ENCODE assay signal across 17 mouse cellular contexts in the genomic region with DNA sequence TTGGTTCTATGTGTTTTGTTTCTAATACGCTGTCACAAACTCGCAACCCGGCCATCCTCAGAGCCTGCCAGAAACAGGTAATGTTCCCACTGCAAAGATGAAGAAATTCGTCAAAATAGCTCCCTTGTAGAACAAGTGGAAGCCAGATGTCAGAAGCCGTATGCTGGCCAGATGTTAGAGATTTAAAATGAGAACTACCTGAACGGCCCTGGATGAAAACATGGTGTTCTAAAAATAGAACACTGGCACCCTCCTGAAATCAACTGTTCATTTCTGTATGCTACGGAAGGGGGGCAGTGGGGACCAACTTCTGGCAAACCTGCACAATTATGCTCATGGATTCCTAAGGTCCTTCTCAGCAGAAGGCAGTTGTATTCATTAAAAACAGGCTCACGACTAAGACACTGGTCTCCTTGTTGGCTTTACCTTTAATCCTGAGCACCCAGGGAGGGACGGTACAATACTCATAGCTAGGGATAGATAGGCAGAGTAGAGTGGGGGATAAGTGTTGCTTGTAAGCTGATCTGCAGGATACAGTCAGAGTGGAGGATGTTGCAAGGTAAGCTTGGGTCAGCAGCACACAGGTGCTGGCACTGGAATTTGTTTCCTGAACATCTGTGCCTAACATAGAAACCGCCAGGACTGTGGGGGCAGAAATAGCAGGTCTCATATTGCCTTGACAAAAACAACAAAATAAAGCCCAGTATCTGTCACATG.
DNase-seq lines count a peak whose midpoint lies in the region; ATAC-seq and TF ChIP-seq lines count a peak whose summit lies in the region.
"Had no signal": no experiment of that assay in that cellular context is flagged by ENCODE, and none has a peak within 500 bp of the region (broad histone marks: within the 10 kb centered on the region; RNA-seq: fewer than 3 reads in every experiment).

No protein-coding gene starts in this region.

- H3K9me3 ChIP-seq in heart, embryonic 15.5 days (replicated peaks) = no peaks in the 10 kb centered on the region
- H3K9me3 ChIP-seq in kidney, postnatal 0 days (replicated peaks; ENCODE audit: low read length) = no peaks in the 10 kb centered on the region
- no peaks in the 10 kb centered on the region for H3K9me3 ChIP-seq in embryonic facial prominence, embryonic 14.5 days (ENCODE audit: control insufficient read depth, low read length)
- H3K9me3 ChIP-seq: forebrain, embryonic 13.5 days; neural tube, embryonic 13.5 days had no signal

- DNase-seq in heart, adult 9 months (ENCODE audit: low spot score in 2 of 2) = no peak
- peak; percentile 11 for DNase-seq in kidney, postnatal 0 days (ENCODE audit: low spot score)
- no peak for DNase-seq in kidney, adult 18-20 months
- DNase-seq in embryonic facial prominence, embryonic 14.5 days (ENCODE audit: low spot score) = no peak
- DNase-seq in layer of hippocampus, adult 9-10 months (ENCODE audit: low spot score) = no peak
- DNase-seq in layer of hippocampus, postnatal 25 days (ENCODE audit: extremely low spot score in 1 of 2, low spot score in 1 of 2) = no peak
- DNase-seq: adrenal gland, adult 8-10 months; cerebellum, adult 11-12 months; cerebellum, postnatal 36 days; kidney, postnatal 4 days; layer of hippocampus, postnatal 36 days; left cerebral cortex, postnatal 4 days; lung, adult 18-20 months had no signal

- ATAC-seq in heart, embryonic 15.5 days (replicated peaks; ENCODE audit: insufficient number of reproducible peaks, insufficient read depth, low FRiP score, low read depth) = no peak
- ATAC-seq in kidney, postnatal 0 days (replicated peaks; ENCODE audit: low FRiP score, low read depth) = no peak
- peak; percentile 75 for ATAC-seq in embryonic facial prominence, embryonic 14.5 days (ENCODE audit: low read depth)
- ATAC-seq: forebrain, embryonic 13.5 days had no signal

- peaks cover 35% of the 10 kb centered on the region for H3K4me1 ChIP-seq in heart, embryonic 15.5 days (replicated peaks)
- 0 out of 2 replicates have a peak, but pooled peaks cover 3% of the 10 kb centered on the region for H3K4me1 ChIP-seq in kidney, postnatal 0 days (replicated peaks; ENCODE audit: insufficient read depth, low read length)
- peaks cover 33% of the 10 kb centered on the region for H3K4me1 ChIP-seq in embryonic facial prominence, embryonic 14.5 days (ENCODE audit: control insufficient read depth, insufficient read depth, low read length)

- TF ChIP-seq CTCF in kidney, postnatal 0 days (IDR thresholded peaks at IDR 0.05; ENCODE audit: low read depth) = no peak

- H3K27ac ChIP-seq in heart, embryonic 15.5 days = peak overlapping the region; percentile 28; the same call in 1 of the 2 replicates
- H3K27ac ChIP-seq in kidney, postnatal 0 days = no peak overlapping the region
- no peak overlapping the region for H3K27ac ChIP-seq in embryonic facial prominence, embryonic 14.5 days (replicated peaks; ENCODE audit: low read depth, low read length)
- H3K27ac ChIP-seq: forebrain, embryonic 13.5 days; neural tube, embryonic 13.5 days had no signal

- no peak overlapping the region for H3K9ac ChIP-seq in heart, embryonic 15.5 days
- no peak overlapping the region for H3K9ac ChIP-seq in kidney, postnatal 0 days (ENCODE audit: low read depth, low read length)
- H3K9ac ChIP-seq in embryonic facial prominence, embryonic 14.5 days (ENCODE audit: low read depth, low read length) = no peak overlapping the region
- H3K9ac ChIP-seq: forebrain, embryonic 13.5 days; neural tube, embryonic 13.5 days had no signal

- H3K36me3 ChIP-seq in heart, embryonic 15.5 days = no peaks in the 10 kb centered on the region
- no peaks in the 10 kb centered on the region for H3K36me3 ChIP-seq in kidney, postnatal 0 days (ENCODE audit: insufficient read depth, low read length)
- no peaks in the 10 kb centered on the region for H3K36me3 ChIP-seq in embryonic facial prominence, embryonic 14.5 days (ENCODE audit: control insufficient read depth, insufficient read depth, low read length)
- H3K36me3 ChIP-seq: G1E; neural tube, embryonic 13.5 days had no signal

- H3K4me2 ChIP-seq in heart, embryonic 15.5 days = peak overlapping the region; percentile 23; the same call in 1 of the 2 replicates
- no peak overlapping the region for H3K4me2 ChIP-seq in kidney, postnatal 0 days (ENCODE audit: low read length)
- no peak overlapping the region for H3K4me2 ChIP-seq in embryonic facial prominence, embryonic 14.5 days (ENCODE audit: low read depth, low read length)
- H3K4me2 ChIP-seq: forebrain, embryonic 13.5 days; neural tube, embryonic 13.5 days had no signal

- no peak overlapping the region for H3K4me3 ChIP-seq in heart, embryonic 15.5 days
- no peak overlapping the region for H3K4me3 ChIP-seq in kidney, postnatal 0 days (replicated peaks; ENCODE audit: low read depth, low read length)
- no peak overlapping the region for H3K4me3 ChIP-seq in embryonic facial prominence, embryonic 14.5 days (ENCODE audit: low read depth, low read length)
- H3K4me3 ChIP-seq: forebrain, embryonic 13.5 days; neural tube, embryonic 13.5 days had no signal

- no peaks in the 10 kb centered on the region for H3K27me3 ChIP-seq in heart, embryonic 15.5 days
- no peaks in the 10 kb centered on the region for H3K27me3 ChIP-seq in kidney, postnatal 0 days (ENCODE audit: insufficient read depth, low read length)
- no peaks in the 10 kb centered on the region for H3K27me3 ChIP-seq in embryonic facial prominence, embryonic 14.5 days (replicated peaks; ENCODE audit: control insufficient read depth, insufficient read depth, low read length)
- H3K27me3 ChIP-seq: neural tube, embryonic 13.5 days had no signal

- WGBS in heart, embryonic 15.5 days = 51% methylated on average over 10 of the region's 10 CpGs
- WGBS in kidney, postnatal 0 days = 52% methylated on average over 10 of the region's 10 CpGs
- 29% methylated on average over 10 of the region's 10 CpGs for WGBS in embryonic facial prominence, embryonic 14.5 days
